Mouse (Mus musculus): ENCODE measurements around the gene Tbc1d30.

- TF ChIP-seq CTCF (IDR thresholded peaks at IDR 0.05; ENCODE audit: extremely low read depth, insufficient read depth, insufficient read length, insufficient replicate concordance) (no peak), POLR2A (IDR thresholded peaks at IDR 0.05; ENCODE audit: low read depth, low read length) (no peak)
These were observed 88.9 kb downstream of the Tbc1d30 start for GRCm38 (mm10) chr10:121262206-121262605.
